Mouse (Mus musculus): ENCODE data around the gene Pde4dip. TPM values are rescaled to one million over a fixed set of nuclear protein-coding genes. Genes with fewer than 3 reads are reported as not detected.

The Pde4dip gene
- polyA plus RNA-seq (2012; rRNA removed), result 17.0 and 22.9 TPM in 2 replicates

GRCm38 (mm10) chr3:97888168-97888901 lies at the start of gene Pde4dip:
TSS of gene Pde4dip (minus strand) at chr3:97888707.
- DNase-seq (ENCODE audit: low read depth, low spot score), result no peak
- WGBS, result 2% methylated on average over 44 of the region's 44 CpGs

- no peak for DNase-seq (ENCODE audit: low read depth, low spot score)
- 72% methylated on average over 6 of the region's 6 CpGs for WGBS
Observed at GRCm38 (mm10) chr3:97937945-97938266, 49.4 kb upstream of the Pde4dip start.

- WGBS, result 57% methylated on average over 17 of the region's 17 CpGs
- no peak for DNase-seq (ENCODE audit: low read depth, low spot score)
Observed at GRCm38 (mm10) chr3:97937068-97937944, 48.8 kb upstream of the Pde4dip start.

- 89% methylated on average over 6 of the region's 6 CpGs for WGBS
- DNase-seq (ENCODE audit: low read depth, low spot score), result no peak
Observed at GRCm38 (mm10) chr3:97934331-97935300, 46.1 kb upstream of the Pde4dip start.

GRCm38 (mm10) chr3:97933811-97934210 lies 45.3 kb upstream of the Pde4dip start:
- DNase-seq (ENCODE audit: low read depth, low spot score), result no peak
- WGBS, result 83% methylated on average over 5 of the region's 5 CpGs

DNA sequence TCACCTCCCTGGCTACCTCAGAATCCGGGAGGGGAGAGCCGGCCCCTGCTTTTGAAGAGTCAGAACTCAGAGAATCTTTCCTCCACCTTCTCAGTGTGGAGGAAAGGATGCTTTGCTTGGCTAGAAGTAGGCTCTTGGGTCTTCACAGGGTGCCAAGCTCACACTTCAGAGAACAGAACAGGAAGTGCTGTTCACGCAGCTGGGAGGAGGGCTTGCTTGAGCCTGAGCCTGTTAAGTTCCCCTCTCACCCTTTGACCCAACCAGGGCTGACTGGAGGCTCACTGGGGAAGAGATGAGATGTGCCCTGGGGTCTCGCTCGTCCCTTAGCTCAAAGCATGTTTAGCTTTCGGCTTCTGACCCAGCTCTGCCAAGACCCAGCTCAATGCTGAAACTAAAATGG lies 44.7 kb upstream of the Pde4dip start:
- no peak for DNase-seq (ENCODE audit: low read depth, low spot score)
- WGBS, result 48% methylated on average over 6 of the region's 6 CpGs

- DNase-seq (ENCODE audit: low read depth, low spot score), result no peak
- 31% methylated on average over 11 of the region's 11 CpGs for WGBS
Observed at GRCm38 (mm10) chr3:97932771-97933170, 44.3 kb upstream of the Pde4dip start.

GRCm38 (mm10) chr3:97932131-97932530 lies 43.6 kb upstream of the Pde4dip start:
- DNase-seq (ENCODE audit: low read depth, low spot score), result no peak
- 34% methylated on average over 10 of the region's 10 CpGs for WGBS

GRCm38 (mm10) chr3:97931310-97931885 lies 42.9 kb upstream of the Pde4dip start:
- no peak for DNase-seq (ENCODE audit: low read depth, low spot score)
- 73% methylated on average over 7 of the region's 7 CpGs for WGBS

DNA sequence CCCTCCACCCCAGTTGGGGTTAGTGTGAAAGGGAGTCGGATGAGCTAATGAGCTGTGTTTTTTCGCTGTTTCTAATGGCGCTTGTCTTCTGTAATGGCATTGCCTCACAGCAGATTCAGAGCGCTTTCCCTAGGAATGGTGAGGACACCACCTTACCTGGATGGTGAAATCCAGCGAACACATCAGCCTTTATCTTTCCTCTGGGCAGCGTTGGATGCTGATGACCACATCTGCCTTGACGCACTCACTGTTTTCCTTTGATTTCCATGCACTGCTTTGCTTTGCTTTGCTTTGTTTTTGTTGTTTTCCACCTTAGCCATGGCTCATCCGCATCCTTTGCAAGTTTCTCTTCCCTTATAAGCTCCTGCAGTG lies 42.3 kb upstream of the Pde4dip start:
- DNase-seq (ENCODE audit: low read depth, low spot score), result no peak
- 88% methylated on average over 8 of the region's 8 CpGs for WGBS

- WGBS, result 74% methylated on average over 12 of the region's 12 CpGs
- DNase-seq (ENCODE audit: low read depth, low spot score), result no peak
Observed at GRCm38 (mm10) chr3:97930141-97930786, 41.8 kb upstream of the Pde4dip start.

DNA sequence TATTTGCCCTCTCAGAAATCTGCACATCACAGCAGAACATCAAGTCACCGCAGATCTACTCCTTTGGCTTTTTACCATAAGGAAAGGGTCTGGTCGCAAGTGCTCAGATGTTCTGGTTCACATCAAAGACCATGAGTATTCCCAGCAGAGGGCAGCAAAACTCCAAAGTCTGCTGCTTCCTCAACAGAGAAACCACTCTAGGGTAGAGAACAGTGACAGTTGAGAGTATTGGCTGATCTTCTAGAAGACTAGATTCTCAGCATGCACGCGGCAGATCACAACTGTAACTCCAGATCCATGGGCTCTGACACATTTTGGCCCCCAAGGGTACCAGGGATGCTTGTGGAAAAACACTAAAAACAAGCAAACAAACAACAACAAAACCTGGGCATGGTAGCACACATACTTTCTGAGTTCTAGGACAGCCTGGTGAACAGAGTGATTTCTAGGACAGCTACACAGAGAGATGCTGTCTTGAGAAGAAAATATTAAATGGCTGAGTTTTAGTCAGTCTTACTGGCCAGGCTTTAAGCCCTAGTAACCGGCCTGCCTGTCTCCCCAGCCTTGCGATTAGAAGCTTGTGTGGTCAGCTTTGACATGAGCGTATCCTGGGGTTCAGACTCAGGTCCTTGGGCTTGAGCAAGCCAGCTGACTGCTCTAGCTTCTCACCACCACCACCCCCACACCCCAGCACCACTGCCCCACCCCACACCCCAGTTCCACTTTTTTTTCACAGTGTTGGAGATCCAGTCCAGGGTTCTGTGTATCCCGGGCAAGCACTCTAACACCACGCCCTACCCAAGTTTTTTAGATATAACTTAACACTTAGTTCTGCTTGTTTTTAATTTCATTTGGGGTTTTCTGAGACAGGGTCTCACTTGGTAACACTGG lies 40.7 kb upstream of the Pde4dip start:
- peak; percentile 60 for DNase-seq (ENCODE audit: low read depth, low spot score)
- 44% methylated on average over 9 of the region's 9 CpGs for WGBS

DNA sequence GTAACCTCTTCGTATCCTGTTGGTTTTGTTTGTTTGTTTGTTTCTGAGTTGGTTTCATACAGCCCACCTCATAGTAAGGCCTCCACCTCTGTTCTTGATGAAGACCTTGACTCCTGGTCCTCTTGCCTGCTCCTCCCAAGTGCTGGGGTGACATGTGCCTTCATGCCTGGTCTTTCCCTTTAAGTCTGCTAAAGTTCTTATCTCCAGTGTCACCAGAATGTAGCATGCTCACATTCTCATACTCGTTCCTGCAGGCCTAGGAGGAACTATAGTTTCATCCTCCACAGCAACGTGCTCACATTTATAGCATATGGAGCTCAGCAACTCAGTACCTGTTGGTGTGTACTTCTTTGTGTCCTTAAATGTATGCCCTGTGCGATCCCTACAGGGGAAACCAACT lies 38.8 kb upstream of the Pde4dip start:
- 58% methylated on average over 4 of the region's 4 CpGs for WGBS
- no peak for DNase-seq (ENCODE audit: low read depth, low spot score)

DNA sequence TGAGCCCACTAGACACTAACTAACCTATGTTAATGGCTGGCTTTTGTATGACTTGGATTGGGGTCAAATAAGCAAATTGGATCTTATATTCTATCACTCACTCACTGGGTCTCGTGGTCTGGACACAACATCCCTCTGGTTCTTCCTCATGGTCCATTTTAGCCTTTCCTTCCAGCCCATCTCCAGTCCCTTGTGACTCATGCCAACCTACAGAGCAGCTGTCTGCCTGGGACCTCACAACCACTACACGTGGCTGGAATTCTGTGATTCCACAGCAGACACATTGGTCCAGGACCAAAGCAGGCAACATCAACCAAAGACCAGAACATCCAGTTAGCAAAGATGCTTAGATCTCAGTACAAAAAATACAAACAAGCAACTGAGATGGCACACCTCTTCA lies 36.7 kb upstream of the Pde4dip start:
- DNase-seq (ENCODE audit: low read depth, low spot score), result no peak
- 82% methylated on average over 2 of the region's 2 CpGs for WGBS

GRCm38 (mm10) chr3:97918885-97919550 lies 30.5 kb upstream of the Pde4dip start:
- 87% methylated on average over 10 of the region's 10 CpGs for whole genome bisulfite sequencing
- DNase-seq (ENCODE audit: low read depth, low spot score), result no peak

- WGBS, result 32% methylated on average over 4 of the region's 4 CpGs
- DNase-seq (ENCODE audit: low read depth, low spot score), result no peak
Observed at GRCm38 (mm10) chr3:97915081-97915480, 26.6 kb upstream of the Pde4dip start.

GRCm38 (mm10) chr3:97911093-97911492 lies 22.6 kb upstream of the Pde4dip start:
- DNase-seq (ENCODE audit: low read depth, low spot score), result no peak
- WGBS, result 82% methylated on average over 7 of the region's 7 CpGs

- DNase-seq (ENCODE audit: low read depth, low spot score), result no peak
- WGBS, result 57% methylated on average over 2 of the region's 2 CpGs
Observed at GRCm38 (mm10) chr3:97909737-97910136, 21.2 kb upstream of the Pde4dip start.
